Mouse (Mus musculus): ENCODE measurements around the gene Esrrg. TPM values are rescaled to one million over a fixed set of nuclear protein-coding genes. Genes with fewer than 3 reads are reported as not detected.

Gene Esrrg
- total and polyA plus RNA-seq, 3 experiments: 0.05 TPM; not detected in 2

DNA sequence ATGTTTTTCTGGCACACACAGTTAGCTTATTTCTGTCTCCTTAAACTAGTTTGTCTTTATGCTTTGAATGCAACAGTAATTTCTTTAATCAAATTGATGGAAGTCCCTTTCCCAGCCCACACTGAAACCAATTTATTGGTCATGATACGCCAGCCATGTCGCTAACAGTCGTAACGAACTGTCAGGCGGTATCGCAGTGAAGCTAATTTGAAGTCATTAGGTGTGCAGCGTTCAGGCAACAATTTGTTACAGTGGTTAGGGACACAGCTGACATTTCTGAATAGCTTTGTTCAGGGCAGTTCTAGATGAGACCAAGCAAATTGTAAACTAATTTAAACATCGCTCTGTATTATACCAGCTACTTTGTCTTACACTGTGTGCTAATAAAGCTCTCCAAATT lies 542.5 kb downstream of the Esrrg start:
- no peaks in the 10 kb centered on the region for H3K27me3 ChIP-seq (ENCODE audit: insufficient read depth, low read length)
- ATAC-seq (ENCODE audit: extremely low read depth, insufficient number of reproducible peaks, low FRiP score, poor library complexity, severe bottlenecking) (no peak), DNase-seq (ENCODE audit: low spot score) (no peak)
- H3K9me3 ChIP-seq (replicated peaks): peaks cover 31% of the 10 kb centered on the region
- TF ChIP-seq CTCF (IDR thresholded peaks at IDR 0.05; ENCODE audit: low read depth, low read length): no peak
- TF ChIP-seq GATA2 (IDR thresholded peaks at IDR 0.05; ENCODE audit: borderline replicate concordance, low read depth, low read length): no peak
- TF ChIP-seq POLR2AphosphoS5 (IDR thresholded peaks at IDR 0.05; ENCODE audit: insufficient replicate concordance, low read depth, low read length): no peak
- TF ChIP-seq GATA1 (IDR thresholded peaks at IDR 0.05; ENCODE audit: borderline replicate concordance, low read length): no peak
- no peak for TF ChIP-seq TAL1 (conservative IDR thresholded peaks at IDR 0.05; ENCODE audit: low read depth, low read length)
- no peaks in the 10 kb centered on the region for H3K36me3 ChIP-seq (replicated peaks)
- no peaks in the 10 kb centered on the region for H3K4me1 ChIP-seq (ENCODE audit: insufficient read depth, low read depth, low read length)
- H3K4me3 ChIP-seq (ENCODE audit: low read depth, low read length): no peak overlapping the region

DNA sequence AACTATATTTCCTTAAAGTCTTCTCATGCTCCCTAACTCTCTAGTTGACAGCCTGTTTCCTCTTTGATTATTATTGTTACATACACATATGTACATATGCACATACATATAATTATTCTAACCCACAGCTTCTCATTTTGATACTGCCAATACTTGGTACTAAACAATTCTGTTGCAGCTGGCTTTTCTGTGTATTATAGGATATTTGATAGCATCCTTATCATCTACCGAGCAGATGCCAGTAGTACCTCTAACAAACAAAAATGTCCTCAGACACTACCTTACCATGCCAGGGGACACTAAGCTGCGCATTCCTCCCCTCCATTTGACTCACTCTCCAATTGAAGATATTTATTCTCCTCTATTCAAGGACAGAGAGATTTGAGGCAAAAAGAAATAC lies 543.4 kb downstream of the Esrrg start:
- ATAC-seq (ENCODE audit: extremely low read depth, insufficient number of reproducible peaks, low FRiP score, poor library complexity, severe bottlenecking) (no peak), DNase-seq (ENCODE audit: low spot score) (no peak)
- peaks cover 28% of the 10 kb centered on the region for H3K9me3 ChIP-seq (replicated peaks)
- no peaks in the 10 kb centered on the region for H3K4me1 ChIP-seq (ENCODE audit: insufficient read depth, low read depth, low read length)
- H3K36me3 ChIP-seq (replicated peaks): no peaks in the 10 kb centered on the region
- no peak overlapping the region for H3K4me3 ChIP-seq (ENCODE audit: low read depth, low read length)
- no peaks in the 10 kb centered on the region for H3K27me3 ChIP-seq (ENCODE audit: insufficient read depth, low read length)
- TF ChIP-seq TAL1 (conservative IDR thresholded peaks at IDR 0.05; ENCODE audit: low read depth, low read length): no peak

DNA sequence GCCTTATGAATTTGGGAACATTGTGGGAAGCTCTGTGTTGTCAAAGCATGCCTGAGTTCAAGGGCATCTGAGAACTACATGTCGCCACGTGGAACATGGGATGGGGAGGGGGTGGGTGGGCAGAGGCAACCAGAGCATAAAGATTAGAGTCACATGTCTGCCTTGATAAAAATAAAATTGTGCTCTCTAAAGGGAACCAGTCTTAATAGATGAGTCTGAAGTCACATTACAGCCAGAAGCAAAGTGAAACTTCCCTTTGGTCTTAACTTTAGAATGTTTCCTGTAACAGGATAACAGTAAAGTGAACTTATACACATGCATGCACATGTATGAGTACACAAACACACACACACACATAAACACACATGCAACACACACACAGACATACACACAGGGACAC lies 545.1 kb downstream of the Esrrg start:
- TF ChIP-seq TAL1 (conservative IDR thresholded peaks at IDR 0.05; ENCODE audit: low read depth, low read length): no peak
- no peak for TF ChIP-seq POLR2AphosphoS5 (IDR thresholded peaks at IDR 0.05; ENCODE audit: insufficient replicate concordance, low read depth, low read length)
- no peak for TF ChIP-seq CTCF (IDR thresholded peaks at IDR 0.05; ENCODE audit: low read depth, low read length)
- no peak for TF ChIP-seq GATA1 (IDR thresholded peaks at IDR 0.05; ENCODE audit: borderline replicate concordance, low read length)
- no peak for TF ChIP-seq GATA2 (IDR thresholded peaks at IDR 0.05; ENCODE audit: borderline replicate concordance, low read depth, low read length)
- DNase-seq (ENCODE audit: low spot score) (no peak), ATAC-seq (ENCODE audit: extremely low read depth, insufficient number of reproducible peaks, low FRiP score, poor library complexity, severe bottlenecking) (no peak)

DNA sequence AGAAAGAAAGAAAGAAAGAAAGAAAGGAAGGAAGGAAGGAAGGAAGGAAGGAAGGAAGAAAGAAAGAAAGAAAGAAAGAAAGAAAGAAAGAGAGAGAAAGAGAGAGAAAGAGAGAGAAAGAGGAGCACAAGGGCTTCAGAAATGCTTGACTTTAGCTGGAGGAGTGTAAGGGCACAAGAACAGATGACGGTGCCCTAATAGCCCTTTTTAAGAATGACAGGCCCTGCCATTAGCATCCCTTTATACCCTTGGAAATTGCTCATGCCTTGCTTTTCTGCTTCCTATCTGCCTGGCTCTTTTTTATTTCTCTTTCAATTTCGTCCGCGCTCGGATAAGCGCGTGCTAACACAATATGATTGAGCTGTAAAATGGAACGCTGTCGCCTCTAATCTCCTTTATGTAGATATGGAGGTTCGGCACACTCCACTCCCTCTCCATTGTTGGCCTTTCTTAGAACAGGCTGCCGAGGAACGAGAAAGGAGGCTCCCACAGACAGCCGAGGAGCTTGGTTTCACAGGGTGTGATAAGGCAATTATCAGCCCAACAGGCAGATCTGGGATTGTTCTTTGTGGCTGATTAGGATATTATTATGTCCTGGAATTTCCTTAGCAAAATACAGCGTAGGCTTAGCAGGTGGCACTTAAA lies 546.0 kb downstream of the Esrrg start:
- H3K4me1 ChIP-seq (ENCODE audit: insufficient read depth, low read depth, low read length): no peaks in the 10 kb centered on the region
- H3K36me3 ChIP-seq (replicated peaks): no peaks in the 10 kb centered on the region
- H3K27me3 ChIP-seq (ENCODE audit: insufficient read depth, low read length): no peaks in the 10 kb centered on the region
- TF ChIP-seq CTCF (IDR thresholded peaks at IDR 0.05; ENCODE audit: low read depth, low read length) (no peak), TAL1 (conservative IDR thresholded peaks at IDR 0.05; ENCODE audit: low read depth, low read length) (no peak), GATA1 (IDR thresholded peaks at IDR 0.05; ENCODE audit: borderline replicate concordance, low read length) (no peak), POLR2AphosphoS5 (IDR thresholded peaks at IDR 0.05; ENCODE audit: insufficient replicate concordance, low read depth, low read length) (no peak), GATA2 (IDR thresholded peaks at IDR 0.05; ENCODE audit: borderline replicate concordance, low read depth, low read length) (no peak)
- H3K4me3 ChIP-seq (ENCODE audit: low read depth, low read length): no peak overlapping the region
- no peak for ATAC-seq (ENCODE audit: extremely low read depth, insufficient number of reproducible peaks, low FRiP score, poor library complexity, severe bottlenecking)
- no peak for DNase-seq (ENCODE audit: low spot score)
- H3K9me3 ChIP-seq (replicated peaks): peaks cover 32% of the 10 kb centered on the region

More for the DNA sequence above, 545.1 kb downstream of the Esrrg start:
- Histone ChIP-seq H3K4me1 (ENCODE audit: insufficient read depth, low read depth, low read length) (no peaks in the 10 kb centered on the region), H3K36me3 (replicated peaks) (no peaks in the 10 kb centered on the region), H3K9me3 (replicated peaks) (peaks cover 29% of the 10 kb centered on the region), H3K4me3 (ENCODE audit: low read depth, low read length) (no peak overlapping the region), H3K27me3 (ENCODE audit: insufficient read depth, low read length) (no peaks in the 10 kb centered on the region)

DNA sequence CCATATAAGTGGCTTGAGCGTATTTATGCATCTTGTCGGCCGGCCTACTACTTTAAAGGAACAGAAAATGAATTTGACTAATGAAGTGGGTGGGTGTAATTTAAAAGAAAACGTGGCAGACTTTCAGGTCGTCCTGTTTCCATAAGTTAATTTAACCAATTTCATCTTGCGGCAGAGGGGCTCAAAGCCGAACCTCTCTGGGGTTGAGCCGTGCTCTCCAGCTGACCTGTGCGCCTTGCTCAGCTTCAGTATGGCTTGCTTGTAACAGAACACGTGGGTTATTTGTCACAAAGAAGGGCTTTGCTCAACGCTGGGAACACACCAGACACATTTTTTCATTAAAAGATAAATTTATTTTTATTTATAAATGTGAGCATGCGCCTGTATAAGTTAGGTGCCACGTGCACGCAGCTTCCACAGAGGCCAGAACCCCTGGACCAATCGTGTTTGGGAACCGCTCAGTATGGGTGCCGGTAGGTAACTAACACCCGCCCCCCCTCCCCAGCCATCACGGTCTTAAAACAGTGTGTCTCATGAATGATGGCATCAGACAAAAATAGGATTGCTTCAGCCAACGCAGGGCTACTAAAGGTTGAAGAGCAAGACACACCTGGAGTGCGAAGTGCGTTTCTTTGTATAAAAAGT lies 546.7 kb downstream of the Esrrg start:
- TF ChIP-seq CTCF (IDR thresholded peaks at IDR 0.05; ENCODE audit: low read depth, low read length) (no peak), GATA1 (IDR thresholded peaks at IDR 0.05; ENCODE audit: borderline replicate concordance, low read length) (no peak), POLR2AphosphoS5 (IDR thresholded peaks at IDR 0.05; ENCODE audit: insufficient replicate concordance, low read depth, low read length) (no peak), GATA2 (IDR thresholded peaks at IDR 0.05; ENCODE audit: borderline replicate concordance, low read depth, low read length) (no peak), TAL1 (conservative IDR thresholded peaks at IDR 0.05; ENCODE audit: low read depth, low read length) (no peak)
- Histone ChIP-seq H3K27me3 (ENCODE audit: insufficient read depth, low read length) (no peaks in the 10 kb centered on the region), H3K4me1 (ENCODE audit: insufficient read depth, low read depth, low read length) (no peaks in the 10 kb centered on the region), H3K36me3 (replicated peaks) (no peaks in the 10 kb centered on the region), H3K4me3 (ENCODE audit: low read depth, low read length) (no peak overlapping the region), H3K9me3 (replicated peaks) (peaks cover 31% of the 10 kb centered on the region)
- DNase-seq (ENCODE audit: low spot score) (no peak), ATAC-seq (ENCODE audit: extremely low read depth, insufficient number of reproducible peaks, low FRiP score, poor library complexity, severe bottlenecking) (no peak)

DNA sequence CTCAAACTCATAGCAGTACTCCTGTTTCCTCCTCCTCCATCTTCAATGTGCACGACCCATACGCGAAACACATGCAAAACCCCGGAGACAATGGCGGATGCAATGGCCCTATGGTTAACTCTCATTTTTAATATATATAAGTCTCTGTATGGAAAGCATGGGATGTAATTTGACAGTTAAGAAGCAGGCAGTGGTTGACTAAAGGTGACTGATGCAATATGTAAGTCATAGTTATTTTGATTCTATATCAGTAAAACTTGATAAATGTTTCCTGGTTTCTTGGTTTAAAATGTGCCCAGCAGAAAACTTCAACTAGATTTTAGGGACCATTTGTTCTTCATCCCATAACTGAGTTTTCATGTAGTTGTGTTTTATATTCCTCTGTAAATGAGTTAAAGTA lies 547.9 kb downstream of the Esrrg start:
- H3K36me3 ChIP-seq (replicated peaks): no peaks in the 10 kb centered on the region
- ATAC-seq (ENCODE audit: extremely low read depth, insufficient number of reproducible peaks, low FRiP score, poor library complexity, severe bottlenecking) (no peak), DNase-seq (ENCODE audit: low spot score) (no peak)
- H3K9me3 ChIP-seq (replicated peaks): peaks cover 35% of the 10 kb centered on the region
- no peaks in the 10 kb centered on the region for H3K4me1 ChIP-seq (ENCODE audit: insufficient read depth, low read depth, low read length)
- H3K4me3 ChIP-seq (ENCODE audit: low read depth, low read length): no peak overlapping the region
- TF ChIP-seq GATA2 (IDR thresholded peaks at IDR 0.05; ENCODE audit: borderline replicate concordance, low read depth, low read length) (no peak), CTCF (IDR thresholded peaks at IDR 0.05; ENCODE audit: low read depth, low read length) (no peak), POLR2AphosphoS5 (IDR thresholded peaks at IDR 0.05; ENCODE audit: insufficient replicate concordance, low read depth, low read length) (no peak), TAL1 (conservative IDR thresholded peaks at IDR 0.05; ENCODE audit: low read depth, low read length) (no peak), GATA1 (IDR thresholded peaks at IDR 0.05; ENCODE audit: borderline replicate concordance, low read length) (no peak)
- H3K27me3 ChIP-seq (ENCODE audit: insufficient read depth, low read length): no peaks in the 10 kb centered on the region
